Mouse (Mus musculus): Measurements from ENCODE around the gene Smtnl2.

DNA sequence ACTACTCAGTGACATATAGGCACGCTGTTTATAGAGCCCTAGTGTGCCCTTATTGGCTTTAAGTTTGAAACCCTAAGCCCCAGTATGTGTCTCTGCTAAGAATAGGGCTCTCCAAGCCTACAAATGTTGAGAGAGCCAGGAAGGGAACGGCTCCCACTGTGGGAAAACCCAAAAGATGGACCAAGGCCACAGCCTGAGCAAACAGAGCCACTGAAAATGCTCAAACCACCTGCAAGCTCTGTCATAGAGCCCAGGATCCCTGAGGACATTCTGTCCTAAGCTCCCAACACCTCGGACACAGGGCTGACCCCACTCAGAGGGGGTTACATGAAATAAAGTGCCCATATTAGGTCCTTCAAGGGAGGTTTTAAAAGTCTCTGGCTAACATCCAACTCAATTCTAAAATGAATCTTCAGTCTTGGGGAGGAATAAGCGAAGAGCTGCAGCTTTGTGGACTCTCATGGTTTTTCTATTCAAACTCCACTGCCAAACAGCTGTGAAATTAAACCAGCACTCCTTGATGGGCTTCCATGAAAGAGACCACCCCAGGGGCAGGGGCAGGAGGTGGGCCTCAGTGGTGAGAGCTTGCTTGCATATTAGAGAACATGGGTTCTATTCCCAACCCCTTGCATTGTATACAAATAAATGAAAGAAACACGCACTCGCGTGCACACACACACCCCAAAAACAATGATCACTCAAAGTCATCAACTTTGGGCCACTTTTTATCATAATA lies 21.9 kb downstream of the Smtnl2 start:
- TF ChIP-seq CTCF (IDR thresholded peaks at IDR 0.05; ENCODE audit: low read depth, low read length) = no peak
- TF ChIP-seq POLR2A (IDR thresholded peaks at IDR 0.05; ENCODE audit: extremely low read depth, insufficient read depth, low read length) = no peak
